Mouse (Mus musculus): Measurements from ENCODE around the gene Ostf1.
"Not testable (repeated sequence)": the region's sequence is repeated elsewhere in the genome, so short reads cannot be mapped to it uniquely, and the experiment has no call there.

The Ostf1 gene

GRCm38 (mm10) chr19:18599051-18599450, 32.6 kb downstream of the Ostf1 start:
- in situ Hi-C loops (cut with MboI, MseI): no loop called here

GRCm38 (mm10) chr19:18598265-18598926, 33.2 kb downstream of the Ostf1 start:
- in situ Hi-C loops (cut with MboI, MseI): no loop called here

DNA sequence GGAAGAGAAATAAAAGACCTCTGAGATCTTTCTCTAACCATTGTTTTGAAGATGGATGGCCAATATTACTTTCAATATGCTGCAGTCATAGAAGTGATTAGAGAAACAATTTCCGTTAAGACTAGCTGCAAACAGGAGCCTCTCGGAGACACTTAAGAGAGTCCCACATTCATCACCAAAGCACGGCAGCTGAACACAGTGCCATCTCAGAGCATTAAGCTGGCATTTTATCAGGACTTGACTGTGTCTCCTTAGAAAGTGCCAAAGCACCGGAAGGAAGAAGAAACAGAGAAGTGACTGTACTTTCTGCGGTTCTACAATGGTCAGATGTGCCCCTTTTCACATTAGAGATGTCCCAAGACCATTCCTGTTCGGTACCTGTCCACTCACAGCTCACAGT, 33.9 kb downstream of the Ostf1 start:
- in situ Hi-C loops (cut with MboI, MseI): no loop called here

- in situ Hi-C loops (cut with MboI, MseI): no loop called here
These were observed 34.7 kb downstream of the Ostf1 start for GRCm38 (mm10) chr19:18596876-18597275.

DNA sequence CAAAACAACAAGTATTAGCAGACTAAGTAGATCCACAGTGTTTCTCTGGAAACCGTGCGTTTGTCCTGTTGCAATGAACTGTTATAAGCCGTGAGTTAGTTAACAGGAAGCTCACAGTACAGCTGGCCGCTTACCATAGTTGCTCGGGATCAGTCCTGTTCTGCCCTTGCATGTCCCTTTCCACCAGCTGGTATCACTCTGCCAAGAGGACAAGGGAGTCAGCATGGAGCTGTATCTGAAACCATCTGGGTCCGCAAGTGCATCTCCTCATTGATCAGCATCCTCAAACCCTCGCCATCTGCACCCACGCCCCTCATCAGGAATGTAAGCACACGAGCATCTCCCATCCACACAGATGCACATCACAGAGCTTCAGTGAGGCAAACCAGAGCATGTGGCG, 37.9 kb downstream of the Ostf1 start:
- in situ Hi-C loops (cut with MboI, MseI): no loop called here

DNA sequence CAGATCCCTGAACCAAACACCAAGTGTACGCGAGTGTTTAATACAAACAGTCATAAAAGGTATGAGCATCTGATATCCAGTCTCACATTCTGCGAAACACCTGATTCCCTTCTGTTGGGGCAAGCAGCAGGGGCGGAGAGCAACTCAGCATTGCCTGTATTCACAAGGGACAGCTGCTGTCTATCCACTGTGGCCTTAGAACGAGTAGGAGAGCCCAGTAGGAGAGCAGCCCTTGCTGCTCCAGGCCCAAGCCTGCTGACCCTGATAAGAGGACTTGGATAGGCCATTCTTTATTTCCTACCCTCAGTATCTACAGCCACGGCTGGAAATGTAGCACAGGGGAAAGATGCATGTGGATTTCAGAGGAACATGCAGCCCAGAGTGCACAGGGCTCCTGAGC, 38.7 kb downstream of the Ostf1 start:
- in situ Hi-C loops (cut with MboI, MseI): no loop called here

DNA sequence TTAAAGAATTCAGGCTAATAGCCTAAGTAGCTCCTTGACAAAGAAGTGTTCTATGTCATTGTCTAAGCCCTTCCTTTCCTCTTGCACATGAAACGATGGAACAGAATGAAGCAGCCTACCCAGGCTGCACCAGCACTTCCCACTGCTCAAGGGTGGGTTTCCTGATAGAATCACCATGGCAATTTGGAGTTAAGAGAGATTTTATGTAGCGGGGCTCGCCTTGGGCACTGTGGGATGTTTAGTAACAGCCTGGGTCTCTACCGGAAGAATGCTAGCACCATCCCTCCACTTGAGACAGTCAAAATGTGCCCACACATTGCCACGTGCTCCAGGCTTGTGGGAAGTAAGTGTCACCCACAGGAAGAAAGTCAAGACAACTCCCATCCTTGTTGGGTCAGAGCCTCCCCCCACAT, 40.7 kb downstream of the Ostf1 start:
- in situ Hi-C loops (cut with MboI, MseI): no loop called here

- in situ Hi-C loops (cut with MboI, MseI): no loop called here
These were observed 41.4 kb downstream of the Ostf1 start for GRCm38 (mm10) chr19:18590234-18590633.

DNA sequence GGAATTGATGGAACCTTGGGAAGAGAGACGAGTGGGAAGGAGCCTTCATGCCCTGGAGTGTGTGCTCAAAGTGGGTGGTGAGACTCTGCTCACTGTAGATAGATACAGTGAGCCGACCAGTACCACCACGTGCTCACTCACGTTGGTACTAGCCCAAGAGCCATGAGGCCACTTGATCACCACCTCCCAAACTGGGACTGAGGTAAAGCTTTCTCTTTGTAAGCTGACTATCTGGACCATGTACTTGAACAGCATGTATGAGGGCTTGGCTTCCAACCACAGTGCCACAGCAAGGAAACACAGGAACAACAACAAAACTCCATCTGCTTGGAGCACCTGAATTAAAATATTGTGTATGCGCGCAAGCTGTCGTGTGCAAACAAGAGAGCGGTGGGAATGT, 42.3 kb downstream of the Ostf1 start:
- in situ Hi-C loops (cut with MboI, MseI): no loop called here

DNA sequence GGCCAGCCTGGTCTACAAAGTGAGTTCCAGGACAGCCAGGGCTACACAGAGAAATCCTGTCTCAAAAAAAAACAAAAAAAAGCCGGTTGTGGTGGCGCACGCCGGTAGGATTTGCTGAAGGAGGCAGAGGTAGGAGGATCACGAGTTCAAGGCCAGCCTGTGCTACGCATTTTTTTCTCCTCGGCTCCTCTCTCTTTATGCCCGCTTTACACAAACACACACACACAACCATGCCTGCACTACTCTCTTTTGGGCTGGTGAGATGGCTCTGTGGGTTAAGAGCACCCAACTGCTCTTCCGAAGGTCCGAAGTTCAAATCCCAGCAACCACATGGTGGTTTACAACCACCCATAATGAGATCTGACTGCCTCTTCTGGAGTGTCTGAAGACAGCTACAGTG, 42.8 kb downstream of the Ostf1 start:
- in situ Hi-C loops (cut with MboI, MseI): not testable (repeated sequence)

DNA sequence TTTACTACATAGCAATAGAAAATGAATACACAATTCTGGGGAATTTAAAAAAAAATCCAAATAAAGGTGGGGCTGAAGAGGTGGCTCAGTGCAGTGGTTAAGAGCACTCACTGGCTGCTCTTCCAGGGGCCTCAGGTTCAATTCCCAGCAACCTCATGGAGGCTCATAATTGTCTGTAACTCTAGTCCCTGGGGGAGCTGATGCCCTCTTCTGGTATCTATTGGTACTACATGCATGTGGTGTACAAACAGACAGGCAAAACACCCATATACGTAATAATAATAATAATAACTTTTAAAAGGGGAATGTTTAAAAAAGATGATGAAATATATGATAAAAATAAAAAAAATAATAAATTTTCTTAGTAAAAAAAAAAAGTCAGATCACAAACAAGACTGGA, 43.4 kb downstream of the Ostf1 start:
- in situ Hi-C loops (cut with MboI, MseI): no loop called here

DNA sequence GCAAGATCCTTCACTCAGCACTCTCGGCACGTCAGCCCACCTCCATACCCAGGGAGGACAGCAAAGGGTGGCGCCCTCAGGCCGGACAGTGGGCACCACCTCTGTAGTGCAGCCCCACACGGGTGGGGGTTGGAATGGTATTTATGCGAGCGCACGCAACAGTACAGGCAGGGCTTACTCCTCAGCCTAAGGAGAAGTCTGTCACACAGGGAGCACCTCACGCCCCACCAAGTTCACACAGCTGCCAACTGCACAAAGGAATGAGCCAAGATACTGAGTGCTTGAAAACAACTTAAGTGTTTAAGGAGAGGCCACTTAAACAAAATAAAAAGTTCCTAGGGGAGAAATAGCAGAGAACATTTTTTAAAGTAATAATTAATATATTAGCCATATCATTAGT, 44.5 kb downstream of the Ostf1 start:
- in situ Hi-C loops (cut with MboI, MseI): no loop called here

GRCm38 (mm10) chr19:18584621-18585020, 47.0 kb downstream of the Ostf1 start:
- in situ Hi-C loops (cut with MboI, MseI): no loop called here

- in situ Hi-C loops (cut with MboI, MseI): no loop called here
These were observed 47.9 kb downstream of the Ostf1 start for GRCm38 (mm10) chr19:18583706-18584105.

DNA sequence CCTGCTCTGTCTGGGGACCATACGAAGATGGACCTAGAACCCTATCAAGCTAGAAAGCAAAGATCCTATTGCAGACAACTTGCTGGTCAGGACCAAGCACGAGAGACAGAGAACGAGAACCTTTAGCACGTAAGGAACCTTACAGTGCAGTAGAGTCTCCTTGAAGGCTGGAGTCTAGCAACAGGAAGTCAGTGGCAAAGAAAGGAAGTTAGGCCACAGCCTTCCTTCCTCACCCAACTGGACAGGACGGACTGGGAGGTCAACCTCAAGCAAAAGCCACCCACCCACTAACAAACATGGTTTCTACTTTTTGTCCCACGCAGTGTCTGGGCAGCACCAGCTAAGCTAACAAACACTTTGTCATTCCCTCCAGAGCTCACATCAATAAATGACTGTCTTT, 48.7 kb downstream of the Ostf1 start:
- in situ Hi-C loops (cut with MboI, MseI): no loop called here

DNA sequence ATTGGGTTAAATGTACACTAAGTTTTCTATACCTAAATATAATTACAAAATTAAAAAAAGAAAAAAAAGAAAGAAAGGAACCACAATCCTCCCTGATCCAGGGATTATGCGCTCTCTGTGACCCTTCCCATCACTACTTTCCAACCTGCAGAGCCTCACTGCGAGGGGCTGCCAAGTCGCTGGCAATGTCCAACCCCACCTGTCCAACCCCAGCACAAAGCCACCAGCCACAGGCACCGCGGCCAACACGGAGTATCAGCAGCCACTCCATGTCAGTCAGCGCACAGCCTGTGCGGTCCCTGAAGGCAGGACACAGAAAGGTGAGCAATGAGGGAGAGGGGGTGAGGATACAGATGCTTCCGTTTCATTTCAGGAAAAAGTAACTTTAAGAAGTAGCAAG, 49.4 kb downstream of the Ostf1 start:
- in situ Hi-C loops (cut with MboI, MseI): no loop called here

- in situ Hi-C loops (cut with MboI, MseI): no loop called here
These were observed 50.6 kb downstream of the Ostf1 start for GRCm38 (mm10) chr19:18581046-18581445.

GRCm38 (mm10) chr19:18579012-18579358, 52.6 kb downstream of the Ostf1 start:
- in situ Hi-C loops (cut with MboI, MseI): no loop called here

GRCm38 (mm10) chr19:18578216-18579011, 53.2 kb downstream of the Ostf1 start:
- in situ Hi-C loops (cut with MboI, MseI): no loop called here

GRCm38 (mm10) chr19:18577348-18577747, 54.3 kb downstream of the Ostf1 start:
- in situ Hi-C loops (cut with MboI, MseI): no loop called here

GRCm38 (mm10) chr19:18575891-18576290, 55.7 kb downstream of the Ostf1 start:
- in situ Hi-C loops (cut with MboI, MseI): no loop called here

DNA sequence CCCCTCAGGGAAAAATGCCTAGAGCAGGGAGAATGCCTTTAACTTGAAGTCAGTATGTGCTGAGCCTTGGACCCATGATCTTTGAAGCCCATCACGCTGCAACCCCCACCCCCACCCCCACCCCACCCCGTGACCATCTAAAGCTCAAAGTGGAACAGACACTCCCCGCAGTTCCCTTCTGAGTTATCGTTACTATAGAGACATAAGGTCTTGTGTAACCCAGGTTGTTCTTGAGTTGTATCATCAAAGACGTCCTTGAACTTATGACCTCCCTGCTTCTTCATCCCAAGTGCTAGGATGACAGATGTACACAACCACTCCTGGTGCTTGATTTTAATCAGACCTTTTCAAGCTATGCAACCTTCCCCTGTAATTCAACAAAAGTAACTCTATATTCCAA, 57.7 kb downstream of the Ostf1 start:
- in situ Hi-C loops (cut with MboI, MseI): loop anchor here (25.0 kb wide), 1 partner anchor 1462 kb away; no protein-coding TSS in a partner anchor

DNA sequence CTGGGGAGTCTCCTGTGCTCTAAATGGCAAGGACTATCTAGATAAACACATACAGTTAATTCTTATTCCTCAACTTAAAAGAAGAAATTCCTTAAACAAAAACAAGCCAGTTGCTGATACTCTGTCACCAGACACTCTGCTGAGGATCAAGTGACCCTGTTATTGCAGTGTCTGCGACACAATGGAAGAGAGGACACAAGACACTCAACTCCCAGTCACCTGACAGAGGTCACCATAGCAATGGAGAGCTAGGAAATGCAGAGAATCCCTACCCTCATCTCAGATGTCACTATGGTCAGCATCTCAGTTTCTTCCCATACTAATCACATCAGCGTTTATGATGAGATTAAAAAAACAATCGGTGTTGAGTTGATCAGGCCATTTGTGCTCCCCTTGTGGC, 58.2 kb downstream of the Ostf1 start:
- in situ Hi-C loops (cut with MboI, MseI): loop anchor here (25.0 kb wide), 1 partner anchor 1461 kb away; no protein-coding TSS in a partner anchor
